Mouse (Mus musculus): ENCODE data around the gene Rnase10.
"Not testable (repeated sequence)": the region's sequence is repeated elsewhere in the genome, so short reads cannot be mapped to it uniquely, and the experiment has no call there.

Gene Rnase10

DNA sequence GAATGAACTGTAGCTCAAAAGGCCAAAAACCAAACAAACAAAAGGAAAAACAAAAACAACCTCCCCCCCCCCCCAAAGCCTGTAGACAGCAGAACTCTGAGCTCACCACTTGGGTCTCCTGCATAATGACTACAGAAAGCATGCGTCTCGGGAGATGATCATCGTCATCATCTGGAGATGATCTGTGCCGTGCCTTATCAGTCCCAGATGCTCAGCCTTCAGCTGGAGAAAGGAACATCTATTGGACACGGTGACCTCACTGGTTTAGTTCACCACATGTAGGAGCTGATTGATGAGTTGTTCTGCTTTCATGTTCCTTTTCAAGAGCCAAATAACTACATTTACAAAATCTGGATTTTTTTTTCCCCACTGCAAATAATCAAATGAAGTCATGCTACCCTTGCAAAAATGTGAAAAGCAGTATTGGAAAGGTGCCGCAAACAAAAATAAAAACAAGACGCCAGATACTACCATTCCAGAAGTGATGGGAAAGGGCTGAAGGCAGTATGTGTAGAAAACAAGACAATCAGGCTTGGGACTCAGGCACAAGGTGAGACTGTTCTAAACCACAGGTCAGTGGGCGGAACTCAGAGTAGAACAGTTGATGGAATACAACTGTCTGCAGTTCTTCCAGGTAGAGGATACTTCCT, at the start of gene Rnase10:
TSS of gene Rnase10 (plus strand) at position 600 of the 650 bp plus-strand sequence.
- DNase-seq, result no peak

DNA sequence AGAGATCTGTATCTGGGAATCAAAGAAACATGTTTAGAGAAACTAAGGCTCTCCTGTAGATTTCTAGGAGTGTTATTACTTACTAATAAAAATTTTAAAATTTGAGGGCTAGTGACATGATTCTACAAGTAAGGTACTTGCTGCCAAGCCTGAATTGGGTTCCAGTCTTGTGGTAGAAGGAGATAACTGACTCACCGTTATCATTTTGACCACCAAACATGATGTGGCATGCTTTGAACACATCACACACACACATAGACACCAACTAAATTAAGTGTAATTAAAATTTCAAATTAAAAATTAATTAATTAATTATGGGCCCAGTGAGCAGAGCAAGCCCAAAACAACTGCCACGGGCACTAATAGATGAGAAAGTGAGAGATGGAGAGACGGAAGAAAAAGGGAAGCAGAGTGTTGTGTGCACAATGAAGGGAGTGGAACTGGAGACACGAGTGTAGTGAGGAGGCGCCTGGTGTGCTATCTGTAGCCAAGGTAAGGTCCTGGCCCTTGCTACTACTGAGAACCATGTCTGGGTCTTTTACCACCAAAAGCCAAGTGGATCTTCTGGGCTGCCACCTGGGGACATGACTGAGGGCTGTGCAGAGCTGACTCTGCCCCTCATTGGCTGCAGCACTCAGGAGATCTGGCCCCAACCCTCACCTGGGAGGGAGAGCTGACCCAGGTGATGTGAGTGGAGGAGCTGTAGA, 49.1 kb upstream of the Rnase10 start:
- DNase-seq, result not testable (repeated sequence)

DNA sequence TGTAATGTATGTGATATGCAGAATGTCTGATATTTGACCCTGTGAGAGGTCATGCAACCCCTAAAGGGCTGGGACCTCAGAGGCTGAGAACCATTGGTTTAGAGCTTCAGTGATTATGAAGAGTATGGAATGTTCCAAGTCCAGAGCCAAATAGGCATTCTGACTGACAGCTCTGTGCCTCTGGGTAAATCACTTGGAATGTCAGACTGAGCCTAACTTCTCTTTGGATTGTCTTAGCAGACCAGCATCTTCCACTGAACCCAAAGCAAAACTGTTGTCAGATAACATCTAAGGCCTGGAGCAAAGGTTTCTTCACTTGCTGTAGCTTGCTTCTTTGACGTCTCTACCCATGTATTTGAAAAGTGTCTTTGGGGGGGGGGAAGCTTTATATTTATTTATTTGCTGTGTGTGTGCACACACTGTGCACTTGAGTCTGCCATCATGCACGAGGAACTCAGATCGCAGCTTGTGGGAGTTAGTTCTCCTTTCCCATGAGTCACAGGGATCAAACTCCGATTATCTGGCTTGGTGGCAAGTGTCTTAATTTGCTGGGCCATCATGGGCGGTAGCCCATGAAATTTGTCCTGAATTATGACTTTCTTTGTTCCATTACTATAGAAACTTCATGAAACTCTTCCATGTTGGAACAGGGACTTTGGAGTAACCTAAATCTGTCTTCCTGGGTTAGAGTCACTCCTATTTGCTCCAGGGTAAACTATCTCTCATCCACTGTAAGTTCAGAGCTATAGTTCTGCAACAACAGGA, 39.2 kb upstream of the Rnase10 start:
- no peak for DNase-seq

DNA sequence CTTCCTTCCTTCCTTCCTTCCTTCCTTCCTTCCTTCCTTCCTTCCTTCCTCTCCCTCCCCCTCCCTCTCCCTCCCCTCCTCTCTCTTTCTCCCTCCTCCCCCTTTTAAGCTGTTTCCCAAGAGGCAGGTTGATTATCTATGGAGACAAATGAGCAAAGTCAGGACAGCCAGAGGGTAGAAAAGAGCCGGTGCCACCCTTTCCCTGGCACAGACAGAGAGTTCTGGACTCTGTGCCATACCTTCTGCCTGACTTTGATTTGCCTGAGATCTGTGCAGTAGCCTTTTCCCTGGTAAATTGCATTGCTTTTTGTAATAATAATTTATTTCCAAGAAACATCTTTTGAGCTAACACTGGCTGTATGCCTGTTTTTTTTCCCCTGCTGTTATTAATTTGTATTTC, 38.5 kb upstream of the Rnase10 start:
- no peak for DNase-seq

DNA sequence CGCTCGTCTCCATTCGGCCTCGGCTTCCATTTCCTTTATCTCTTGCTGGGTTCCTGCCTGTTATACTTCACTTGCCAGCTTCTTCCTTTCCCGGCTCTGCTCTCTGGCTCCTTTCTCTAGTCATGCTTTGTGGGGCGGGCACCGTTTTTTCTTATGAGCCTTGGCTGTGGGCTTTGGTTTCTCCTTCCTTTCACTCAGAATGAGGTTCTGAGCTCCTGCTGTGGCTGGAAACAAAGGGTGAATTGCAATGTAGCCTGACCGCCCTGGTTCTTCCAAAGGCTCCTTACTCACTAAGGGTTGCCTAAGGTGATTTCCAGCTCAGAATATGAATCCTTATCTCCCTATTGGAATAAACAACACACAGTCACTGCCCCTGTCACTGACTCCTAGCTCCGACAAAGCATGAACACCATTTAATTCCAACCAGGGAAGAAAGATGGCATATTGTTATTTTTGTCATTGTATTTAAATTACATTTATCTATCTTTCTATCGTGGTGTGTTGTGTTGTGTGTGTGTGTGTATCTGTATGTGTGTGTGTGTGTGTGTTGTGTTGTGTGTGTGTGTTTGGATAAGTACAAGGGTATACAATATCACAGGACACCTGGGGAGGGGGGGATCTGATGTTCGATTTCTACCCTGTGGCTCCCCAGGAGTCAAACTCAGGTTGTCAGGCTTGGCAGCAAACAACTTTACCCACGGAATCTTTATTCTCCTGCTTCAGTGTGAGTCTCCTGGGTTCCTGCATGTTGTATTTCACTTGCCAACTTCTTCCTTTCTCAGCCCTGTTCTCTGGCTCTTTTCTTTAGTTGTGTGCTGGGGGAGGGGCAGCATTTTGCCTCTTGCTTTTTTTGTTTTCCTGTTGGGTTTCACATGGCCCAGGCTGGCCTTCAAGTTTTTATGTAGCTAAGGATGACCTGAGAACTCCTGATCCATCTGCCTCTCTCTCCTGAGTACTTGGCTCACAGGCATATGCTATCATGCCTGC, 37.7 kb upstream of the Rnase10 start:
- no peak for DNase-seq

DNA sequence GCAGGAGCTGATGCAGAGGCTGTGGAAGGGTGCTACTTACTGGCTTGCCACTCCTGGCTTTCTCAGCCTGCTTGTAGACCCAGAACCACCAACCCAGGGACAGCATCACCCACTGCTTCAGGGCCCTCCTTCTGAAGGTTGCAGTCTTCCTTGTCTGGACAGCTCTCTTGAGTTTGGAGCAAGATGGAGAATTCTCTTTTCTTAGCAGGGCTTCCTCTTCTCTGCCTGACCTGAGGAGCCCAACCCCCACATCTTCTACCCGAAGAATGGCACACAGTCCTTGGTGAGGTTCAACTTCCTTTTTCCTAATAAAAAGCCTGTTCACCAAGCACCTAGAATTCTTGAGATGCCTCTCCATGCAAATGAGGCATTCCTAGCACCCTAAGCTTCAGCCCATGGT, 36.7 kb upstream of the Rnase10 start:
- DNase-seq, result no peak

DNA sequence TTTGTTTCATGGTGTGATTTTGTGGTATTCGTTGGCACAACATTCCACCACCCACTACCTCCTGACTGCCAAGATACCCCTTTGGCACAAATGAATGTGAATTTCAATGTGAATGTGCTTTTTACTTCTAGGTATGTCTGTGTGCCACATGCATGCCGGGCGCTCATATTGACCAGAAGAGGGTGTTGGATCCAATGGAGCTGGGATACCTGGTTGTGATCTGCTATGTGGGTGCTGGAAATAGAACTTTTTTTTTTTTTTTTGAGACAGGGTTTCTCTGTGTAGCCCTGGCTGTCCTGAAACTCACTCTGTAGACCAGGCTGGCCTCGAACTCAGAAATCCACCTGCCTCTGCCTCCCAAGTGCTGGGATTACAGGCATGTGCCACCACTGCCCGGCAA, 34.5 kb upstream of the Rnase10 start:
- not testable (repeated sequence) for DNase-seq

DNA sequence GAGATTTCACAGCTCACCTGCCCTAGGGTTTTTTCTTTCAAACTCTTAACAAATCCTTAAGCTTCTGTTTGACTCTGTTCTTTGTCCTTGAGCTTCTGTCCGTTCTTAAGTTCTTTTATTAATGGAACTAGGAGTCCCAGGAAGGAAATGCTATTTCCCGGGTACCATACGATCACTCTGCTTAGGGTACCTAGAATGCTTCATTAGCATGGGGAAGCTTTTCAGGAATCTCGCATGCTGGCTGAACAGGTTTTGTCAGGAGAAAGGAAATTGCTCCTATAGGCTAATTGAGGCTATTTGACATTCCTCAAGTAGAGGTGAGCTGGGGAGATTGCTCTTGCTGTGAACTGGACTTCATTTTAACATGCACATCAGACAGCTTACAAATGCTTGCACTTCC, 33.9 kb upstream of the Rnase10 start:
- DNase-seq, result no peak

DNA sequence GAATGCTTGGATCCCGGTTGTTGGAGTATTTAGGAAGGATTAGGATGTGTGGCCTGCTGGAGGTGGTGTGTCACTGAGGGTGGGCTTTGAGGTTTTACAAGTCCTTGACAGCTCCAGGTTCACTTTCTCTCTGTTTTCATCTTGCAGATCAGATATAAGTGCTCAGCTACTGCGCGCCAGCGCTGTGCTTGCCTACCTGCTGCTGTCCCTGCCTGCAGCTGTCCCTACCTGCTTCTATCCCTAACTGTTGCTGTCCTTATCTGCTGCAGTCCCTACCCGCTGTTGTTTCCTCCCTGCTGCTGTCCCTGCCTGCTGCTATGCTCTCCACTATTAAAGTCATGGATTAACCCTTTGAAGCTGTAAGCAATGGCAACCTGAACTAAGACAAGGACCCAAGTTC, 32.5 kb upstream of the Rnase10 start:
- DNase-seq, result no peak

DNA sequence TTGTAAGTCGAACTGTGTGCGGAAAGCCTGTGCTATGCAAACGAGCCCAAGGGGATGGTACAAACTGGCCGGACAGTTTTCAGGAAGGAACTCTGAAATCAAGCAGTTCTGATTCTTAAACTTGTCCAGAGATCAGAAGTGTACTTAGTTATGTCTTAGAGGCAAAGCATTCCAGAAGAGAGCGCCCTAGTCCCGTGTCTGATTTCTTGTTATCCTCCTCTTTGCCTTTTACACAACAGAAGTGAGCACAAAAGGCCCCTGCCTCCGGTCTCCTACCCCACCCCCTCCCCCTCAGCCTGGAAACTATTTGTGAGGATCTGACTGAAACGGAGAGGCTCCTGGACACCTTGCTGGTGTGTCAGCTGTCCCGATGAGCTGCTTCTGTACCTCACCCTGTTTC, 30.9 kb upstream of the Rnase10 start:
- peak; percentile 21 to 49 for DNase-seq

DNA sequence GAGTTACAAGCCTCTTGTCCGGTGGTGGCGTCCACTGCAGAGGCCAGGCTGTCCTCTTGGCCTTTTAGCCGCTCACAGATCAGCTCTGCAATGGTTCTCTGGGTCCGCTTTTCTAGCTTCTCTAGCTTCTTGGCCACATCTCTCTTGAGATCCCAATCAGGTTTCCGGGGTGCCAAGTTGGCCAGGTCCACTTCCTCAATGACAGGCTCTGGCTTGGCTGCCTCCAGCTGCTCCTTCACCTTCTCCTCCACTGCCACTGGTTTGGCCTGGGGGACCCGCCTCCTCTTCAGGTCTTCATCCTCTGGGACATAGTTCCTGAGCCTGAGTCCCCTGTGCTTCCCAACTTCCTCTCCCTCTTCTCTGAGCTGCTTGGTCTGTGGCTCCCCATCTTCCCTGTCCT, 29.1 kb upstream of the Rnase10 start:
- not testable (repeated sequence) for DNase-seq

DNA sequence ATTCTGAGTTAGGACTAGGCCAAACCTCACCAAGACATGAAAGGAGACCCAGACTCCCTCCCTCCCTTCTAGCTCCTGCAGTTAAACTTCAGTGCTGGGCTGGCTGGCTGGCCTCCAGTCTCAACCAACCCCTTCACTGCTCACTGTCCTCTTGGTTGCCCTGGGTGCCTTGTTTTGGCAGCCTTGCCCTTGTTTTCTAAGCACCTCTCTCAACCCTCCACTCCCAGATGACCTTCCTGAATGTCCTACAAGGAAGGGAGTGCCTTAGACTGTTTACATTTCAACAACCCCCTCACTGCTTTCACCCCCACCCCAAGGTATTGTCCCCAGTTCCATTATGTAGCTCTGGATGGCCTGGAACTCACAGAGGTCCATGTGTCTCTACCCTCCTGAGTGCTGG, 27.9 kb upstream of the Rnase10 start:
- peak in 1 of 2 experiments; percentile 19 for DNase-seq

DNA sequence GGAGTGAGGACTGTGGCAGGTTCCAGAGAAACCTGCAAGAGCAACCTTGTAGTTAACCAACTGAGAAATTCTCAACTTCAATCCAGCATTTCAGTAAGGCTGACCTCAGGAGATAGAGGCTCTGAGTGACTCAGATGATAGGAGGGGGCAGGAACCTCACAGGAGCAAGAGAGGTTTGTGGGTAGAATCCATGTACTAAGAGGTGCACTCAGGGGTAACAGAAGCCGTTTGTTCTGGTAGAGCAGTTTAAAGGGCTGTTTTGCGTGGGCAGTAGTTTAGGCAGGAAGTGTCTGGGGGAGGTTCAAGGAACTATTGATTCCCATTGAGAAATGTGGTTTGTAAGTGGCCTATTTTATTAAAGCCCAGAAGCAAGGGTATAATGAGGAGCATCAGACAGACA, 26.3 kb upstream of the Rnase10 start:
- peak in 1 of 2 experiments; percentile 26 for DNase-seq

DNA sequence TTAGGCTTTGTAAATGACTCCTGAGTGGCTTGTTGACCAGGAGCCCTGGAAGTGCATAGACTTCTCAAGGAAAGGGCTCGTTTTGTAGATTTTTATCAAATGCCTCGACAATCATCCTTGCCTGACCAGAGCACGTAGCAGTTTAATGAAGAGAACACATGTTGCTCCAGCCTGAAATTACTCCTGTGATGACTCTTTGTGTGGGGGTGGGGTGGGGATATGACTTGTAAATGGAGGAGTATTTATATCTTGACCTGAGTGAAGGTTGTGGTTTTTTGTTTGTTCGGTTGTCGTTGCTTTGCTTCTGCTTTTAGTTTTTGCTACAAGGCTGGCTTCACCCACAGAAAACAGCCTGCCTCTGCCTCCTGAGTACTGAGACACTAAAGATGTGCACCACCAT, 25.7 kb upstream of the Rnase10 start:
- no peak for DNase-seq

DNA sequence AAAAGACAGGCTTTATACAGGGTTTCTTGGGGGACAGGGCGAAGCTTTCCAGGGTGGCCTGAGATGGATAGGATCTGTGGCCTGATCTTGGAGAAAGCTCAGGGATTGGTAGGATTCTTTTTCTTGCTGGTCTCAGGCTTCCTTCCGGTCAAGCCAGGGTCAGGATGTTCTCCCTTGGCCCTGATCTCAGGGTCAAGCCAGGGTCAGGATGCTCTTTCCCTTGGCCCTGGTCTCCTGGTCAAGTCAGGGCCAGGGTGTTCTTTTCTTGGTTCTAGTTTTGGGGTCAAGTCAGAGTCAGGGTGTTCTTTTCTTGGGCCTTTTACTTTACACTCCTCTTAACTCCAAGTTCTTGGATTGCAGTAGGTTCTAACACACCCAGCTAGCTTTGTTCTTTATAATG, 19.9 kb upstream of the Rnase10 start:
- no peak for DNase-seq

DNA sequence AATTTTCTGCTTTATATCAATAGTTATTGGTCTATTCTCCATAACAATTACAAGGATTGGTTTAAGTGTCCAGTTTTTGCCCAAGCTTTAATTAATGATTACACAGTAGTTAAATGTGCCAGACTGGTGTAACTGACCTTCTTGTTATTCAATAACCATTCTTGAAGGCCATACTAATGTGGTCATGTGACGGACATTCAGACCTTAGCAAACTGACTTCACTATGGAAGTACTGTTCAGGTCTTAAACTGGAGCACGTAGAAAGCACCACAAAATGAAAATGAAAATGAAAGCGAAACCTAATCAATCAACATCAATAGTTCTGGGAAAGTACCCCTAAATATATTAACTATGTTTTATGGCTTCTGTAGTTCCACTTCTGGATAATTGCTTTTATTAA, 16.5 kb upstream of the Rnase10 start:
- no peak for DNase-seq

DNA sequence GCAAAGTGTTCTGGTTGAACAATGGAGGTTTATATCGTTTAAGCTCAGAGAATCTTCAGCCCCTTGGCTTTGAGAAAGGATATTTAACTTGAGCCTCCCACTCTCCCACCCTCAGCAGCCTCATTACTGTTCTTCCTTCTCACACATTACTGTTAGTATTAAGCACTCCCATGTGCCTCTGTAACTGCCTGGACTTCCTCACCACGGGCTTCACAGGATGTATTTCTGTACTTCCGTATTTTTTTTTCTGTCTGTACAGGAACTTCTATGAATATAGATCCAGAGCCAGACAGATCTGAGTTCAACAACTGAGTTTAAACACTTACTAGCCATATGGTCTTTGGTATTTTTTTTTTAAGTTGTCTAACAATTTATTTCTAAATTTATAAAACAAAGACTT, 10.5 kb upstream of the Rnase10 start:
- no peak for DNase-seq

DNA sequence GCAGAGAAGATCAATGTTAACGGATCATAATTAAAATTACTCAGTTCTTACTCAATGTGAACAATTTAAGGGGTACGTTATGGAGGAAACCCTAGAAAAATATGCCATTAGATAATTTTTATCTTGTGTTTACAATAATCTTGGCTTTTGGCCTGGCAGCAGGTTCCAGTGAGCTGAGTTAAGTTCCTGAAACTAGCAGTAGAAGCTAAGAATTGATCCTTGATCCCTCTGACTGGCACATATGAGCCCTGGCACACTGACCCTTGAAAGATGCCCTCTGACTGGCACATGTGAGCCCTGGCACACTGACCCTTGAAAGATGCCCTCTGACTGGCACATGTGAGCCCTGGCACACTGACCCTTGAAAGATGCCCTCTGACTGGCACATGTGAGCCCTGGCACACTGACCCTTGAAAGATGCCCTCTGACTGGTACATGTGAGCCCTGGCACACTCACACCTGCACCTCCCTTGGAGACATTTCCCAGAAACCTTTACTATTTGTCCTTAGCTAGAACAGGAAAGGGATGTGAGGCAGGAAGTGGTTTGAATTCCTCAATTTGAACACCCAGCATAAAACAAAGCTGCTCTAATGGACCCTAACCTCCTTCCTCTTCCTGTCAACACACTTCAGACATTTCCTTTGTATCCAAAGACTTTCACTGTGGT, 9.4 kb upstream of the Rnase10 start:
- no peak for DNase-seq

DNA sequence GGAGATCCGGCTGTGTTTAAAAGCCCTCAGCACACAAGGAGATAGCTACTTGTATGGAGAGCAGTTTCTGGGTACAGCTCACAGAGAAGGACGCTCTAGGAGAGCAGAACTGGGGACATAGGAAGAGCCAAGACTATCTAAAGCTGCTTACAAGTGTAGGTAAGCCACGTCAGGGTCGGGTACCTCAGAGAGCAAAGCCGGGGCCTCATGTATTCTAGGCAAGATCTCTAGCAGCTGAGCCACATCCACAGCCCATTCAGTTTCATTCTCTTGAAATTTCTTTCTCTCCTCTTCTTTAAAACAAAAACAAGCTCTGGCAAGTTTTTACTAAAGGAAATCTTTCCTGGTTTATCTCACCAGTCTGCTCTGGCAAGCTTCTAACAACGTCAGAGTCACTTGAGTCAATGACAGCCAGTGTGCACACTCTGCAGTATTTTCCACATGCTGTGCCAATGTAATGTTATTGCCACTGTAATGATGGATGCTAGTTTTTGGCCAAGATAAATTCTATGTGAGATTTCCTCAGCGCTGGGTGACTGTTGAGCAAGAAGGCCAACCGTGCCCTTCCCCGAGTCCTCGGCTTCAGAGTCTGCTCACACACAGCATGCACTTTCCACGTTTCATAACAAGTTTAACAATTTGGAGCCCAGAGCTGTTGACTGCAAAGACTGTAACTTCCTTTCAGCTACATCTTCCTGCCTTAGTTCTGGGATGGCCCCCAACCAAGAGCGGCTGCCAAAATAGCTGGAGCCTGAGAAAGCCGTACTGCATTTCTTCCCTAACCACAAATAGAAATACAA, 563 bp downstream of the Rnase10 start:
- peak; percentile 39 to 69 for DNase-seq

DNA sequence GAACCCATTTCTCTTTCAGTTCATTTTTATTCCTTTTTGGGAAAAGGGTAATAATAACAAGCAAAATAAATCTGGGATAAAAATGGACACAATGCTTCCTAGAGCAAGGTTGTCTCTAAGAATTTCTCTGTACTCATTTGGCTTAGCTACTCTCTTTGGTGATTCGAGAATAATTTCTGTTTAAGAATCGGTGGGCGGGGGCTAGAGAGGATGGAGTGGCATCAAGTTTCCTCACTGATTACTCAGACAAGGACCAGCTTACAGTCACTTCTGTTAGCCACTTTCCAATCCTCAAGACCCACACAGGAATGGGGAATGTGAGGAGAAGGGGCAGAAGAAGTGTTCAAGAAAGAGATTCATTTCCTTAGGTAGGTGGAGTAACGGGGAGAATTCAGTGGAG, 1.2 kb downstream of the Rnase10 start:
- DNase-seq, result no peak

DNA sequence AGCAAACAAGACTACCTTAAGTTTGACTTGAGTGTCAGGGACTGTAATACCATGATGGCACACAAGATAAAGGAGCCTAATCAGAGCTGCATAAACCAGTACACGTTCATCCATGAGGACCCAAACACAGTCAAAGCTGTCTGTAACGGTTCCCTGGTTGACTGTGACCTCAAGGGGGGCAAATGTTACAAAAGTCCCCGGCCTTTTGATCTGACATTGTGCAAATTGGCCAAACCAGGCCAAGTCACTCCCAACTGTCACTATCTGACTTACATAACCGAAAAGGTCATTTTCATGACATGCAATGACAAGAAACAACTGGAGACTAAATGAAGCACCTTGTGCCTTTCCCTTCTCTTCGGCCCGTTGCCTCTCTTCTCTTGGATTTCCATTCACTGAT, 2.0 kb downstream of the Rnase10 start:
- DNase-seq, result no peak

Data from kidney, postnatal 4 days (tissue).